Mouse (Mus musculus) right cerebral cortex, postnatal 10 days (tissue): Measurements from ENCODE around the gene P2rx3.
A peak's percentile ranks its signal among the peaks of the same experiment; 100 is the strongest.

Experiments used
- DNase-seq, 2 experiments: peaks; one replicate each; pipeline ENCODE4 v3.0.0; 2021; ENCODE audit warnings: low spot score in 2 of 2

Gene P2rx3

GRCm38 (mm10) chr2:84980188-84980587 is 57.1 kb downstream of the P2rx3 start, which contains the start of gene Prg2:
Gene Prg2 (plus strand): TSS chr2:84980461.
- DNase-seq: no peak

- DNase-seq: no peak
Measured at GRCm38 (mm10) chr2:84975580-84975979, 61.7 kb downstream of the P2rx3 start.

- DNase-seq: no peak
Measured at GRCm38 (mm10) chr2:84967318-84967991, 69.8 kb downstream of the P2rx3 start.

GRCm38 (mm10) chr2:84964111-84964801 is 73.0 kb downstream of the P2rx3 start:
- DNase-seq: no peak

- no peak for DNase-seq
Measured at GRCm38 (mm10) chr2:84962906-84963507, 74.3 kb downstream of the P2rx3 start.

GRCm38 (mm10) chr2:84961901-84962300 is 75.4 kb downstream of the P2rx3 start:
- DNase-seq: no peak

- no peak for DNase-seq
Measured at GRCm38 (mm10) chr2:84961300-84961699, 76.0 kb downstream of the P2rx3 start.

GRCm38 (mm10) chr2:84958588-84959264 is 78.5 kb downstream of the P2rx3 start:
- no peak for DNase-seq

- DNase-seq: peak in 1 of 2 experiments; percentile 55
Measured at GRCm38 (mm10) chr2:84956274-84956673, 81.0 kb downstream of the P2rx3 start.

- no peak for DNase-seq
Measured at GRCm38 (mm10) chr2:84955435-84955834, 81.8 kb downstream of the P2rx3 start.

- DNase-seq: no peak
Measured at GRCm38 (mm10) chr2:84952693-84953092, 84.6 kb downstream of the P2rx3 start.

GRCm38 (mm10) chr2:84952251-84952650 is 85.0 kb downstream of the P2rx3 start:
- no peak for DNase-seq

- peak in 1 of 2 experiments; percentile 16 for DNase-seq
Measured at GRCm38 (mm10) chr2:84951027-84951426, 86.2 kb downstream of the P2rx3 start.

GRCm38 (mm10) chr2:84948721-84949120 is 88.5 kb downstream of the P2rx3 start:
- DNase-seq: peak in 1 of 2 experiments; percentile 39
